Mouse (Mus musculus) midbrain, embryonic 12.5 days (tissue): ENCODE data around the gene Gm4297. TPM values are rescaled to one million over a fixed set of nuclear protein-coding genes. Genes with fewer than 3 reads are reported as not detected.
"Not testable (repeated sequence)": the region's sequence is repeated elsewhere in the genome, so short reads cannot be mapped to it uniquely, and the experiment has no call there.

Experiments used
- ATAC-seq: fragments of 200-750 bp; cut with Nextera tagmentation; 2 replicates; pipeline ENCODE4 v1.8.0; 2017; ENCODE audit warnings: low read depth, moderate TSS enrichment, moderate library complexity; ENCODE audit not compliant: low FRiP score
- H3K27ac ChIP-seq: fragments of 300-500 bp; sonication (generic); replicated peaks from 2 replicates; pipeline ENCODE4 v1.5.1; 2016; ENCODE audit warnings: mild to moderate bottlenecking
- H3K27me3 ChIP-seq: fragments of 300-500 bp; sonication (generic); 2 replicates; pipeline ENCODE4 v1.6.1; 2016; ENCODE audit warnings: mild to moderate bottlenecking
- H3K36me3 ChIP-seq: fragments of 300-500 bp; sonication (generic); 2 replicates; pipeline ENCODE4 v1.6.1; 2016
- H3K4me1 ChIP-seq: fragments of 300-500 bp; sonication (generic); 2 replicates; pipeline ENCODE4 v1.6.1; 2016
- H3K4me2 ChIP-seq: fragments of 300-500 bp; sonication (generic); replicated peaks from 2 replicates; pipeline ENCODE4 v1.6.1; 2016; ENCODE audit warnings: mild to moderate bottlenecking, moderate library complexity
- H3K4me3 ChIP-seq: fragments of 300-500 bp; sonication (generic); 2 replicates; pipeline ENCODE4 v1.5.1; 2016; ENCODE audit warnings: mild to moderate bottlenecking
- H3K9ac ChIP-seq: fragments of 300-500 bp; sonication (generic); replicated peaks from 2 replicates; pipeline ENCODE4 v1.6.1; 2016; ENCODE audit warnings: mild to moderate bottlenecking, moderate library complexity
- H3K9me3 ChIP-seq: fragments of 300-500 bp; sonication (generic); 2 replicates; pipeline ENCODE4 v1.6.1; 2016; ENCODE audit warnings: mild to moderate bottlenecking
- WGBS: fragments of 180-500 bp; shearing (Covaris S2); methylation state at CpG from one replicate; pipeline ENCODE4 v1.1.7; 2016; 5-methylcytosine and 5-hydroxymethylcytosine counted together
- microRNA-seq: library from miRNA; unstranded; fragments of <30 nt; microRNA quantifications from one replicate; pipeline ENCODE4, GENCODE M21; 2017
- polyA plus RNA-seq: library from polyadenylated mRNA; unstranded; fragments of >200 nt; fragmentation: Nextera tagmentation; extraction: Ambion mirVana; gene quantifications from 2 replicates; pipeline ENCODE4 v1.2.1, GENCODE M21; 2016

The Gm4297 gene
- not detected in 2 replicates for polyA plus RNA-seq

GRCm38 (mm10) chrX:24574795-24575194, at the start of gene Gm4297:
Gene Gm4297, minus strand, starts transcription at chrX:24574895.
- H3K36me3 ChIP-seq, H3K27me3 ChIP-seq, H3K4me3 ChIP-seq, H3K9me3 ChIP-seq, H3K4me1 ChIP-seq, H3K4me2 ChIP-seq, H3K27ac ChIP-seq, ATAC-seq, H3K9ac ChIP-seq: not testable (repeated sequence)
- 77% methylated on average over 4 of the region's 4 CpGs for WGBS

Small RNA genes within 50 kb of the gene (microRNA-seq; reads per million reads assigned to microRNA genes)
- gene Gm27839 = not detected
- gene Gm27910 = not detected

Other genes starting within 250 kb of the Gm4297 start
- gene Gm5934, start 74.1 kb downstream of the Gm4297 start, polyA plus RNA-seq = not detected in 2 replicates
- not detected in 2 replicates for gene Gm5935, start 200.3 kb upstream of the Gm4297 start, polyA plus RNA-seq